Mouse (Mus musculus) C2C12 (cell line): Measurements from ENCODE around the gene Dnase1l2. TPM values are rescaled to one million over a fixed set of nuclear protein-coding genes. Genes with fewer than 3 reads are reported as not detected.
A peak's percentile ranks its signal among the peaks of the same experiment; 100 is the strongest.

Experiments
- H3K27me3 ChIP-seq: one replicate; pipeline ENCODE4 v1.6.1; 2011; ENCODE audit not compliant: control insufficient read depth, insufficient read depth, insufficient read length
- H3K36me3 ChIP-seq: one replicate; pipeline ENCODE4 v1.6.1; 2011; ENCODE audit not compliant: control insufficient read depth, insufficient read depth
- H3K4me3 ChIP-seq: one replicate; pipeline ENCODE4 v1.5.1; 2011; ENCODE audit warnings: mild to moderate bottlenecking, control low read depth; ENCODE audit not compliant: poor library complexity, insufficient read depth, severe bottlenecking
- H3K79me2 ChIP-seq: one replicate; pipeline ENCODE4 v1.6.1; 2011; ENCODE audit not compliant: control insufficient read depth, insufficient read depth
- H3K79me3 ChIP-seq: one replicate; pipeline ENCODE4 v1.6.1; 2011; ENCODE audit warnings: low read depth, control low read depth
- H3ac ChIP-seq: one replicate; pipeline ENCODE3; 2011; ENCODE audit warnings: low read depth; ENCODE audit not compliant: control insufficient read depth, insufficient read length
- CEBPB ChIP-seq: IDR thresholded peaks from one replicate; pipeline ENCODE4 v1.6.1; 2011; ENCODE audit warnings: low read depth, mild to moderate bottlenecking, control low read depth, moderate library complexity
- CTCF ChIP-seq: IDR thresholded peaks from one replicate; pipeline ENCODE4 v1.5.1; 2011; ENCODE audit not compliant: control insufficient read depth, insufficient read depth, insufficient read length
- FOSL1 ChIP-seq: IDR thresholded peaks from one replicate; pipeline ENCODE4 v1.8.0; 2011; ENCODE audit warnings: mild to moderate bottlenecking, low read length; ENCODE audit not compliant: poor library complexity, insufficient read depth, severe bottlenecking
- MAX ChIP-seq: IDR thresholded peaks from one replicate; pipeline ENCODE4 v1.6.1; 2011; ENCODE audit warnings: mild to moderate bottlenecking, control low read depth
- MYOD1 ChIP-seq: IDR thresholded peaks from one replicate; pipeline ENCODE4 v1.6.1; 2011; ENCODE audit warnings: low read depth; ENCODE audit not compliant: control insufficient read depth, insufficient read length
- MYOG ChIP-seq: IDR thresholded peaks from one replicate; pipeline ENCODE4 v1.6.1; 2011; ENCODE audit not compliant: control insufficient read depth, insufficient read length; ENCODE audit errors: extremely low read depth
- USF1 ChIP-seq: IDR thresholded peaks from one replicate; pipeline ENCODE4 v1.6.1; 2011; ENCODE audit warnings: low read depth, mild to moderate bottlenecking, control low read depth, moderate library complexity
- polyA plus RNA-seq: library from polyadenylated mRNA; unstranded; fragments of >200 nt; fragmentation: generic; extraction: Trizol; gene quantifications from one replicate; pipeline ENCODE4 v1.2.1, GENCODE M21; 2012; ENCODE audit warnings: missing spikeins

The Dnase1l2 gene
- polyA plus RNA-seq, 1 experiment: 0.68 TPM

- H3ac ChIP-seq: peak within 1 kb of the TSS; percentile 96
- H3K27me3 ChIP-seq: no peaks in the 10 kb centered on the region
- TF ChIP-seq CTCF (peak; percentile 91), FOSL1 (no peak)
- peaks cover 31% of the 10 kb centered on the region for H3K36me3 ChIP-seq
- H3K4me3 ChIP-seq: peak within 1 kb of the TSS; percentile 49
- peaks cover 13% of the 10 kb centered on the region for H3K79me2 ChIP-seq
- peaks cover 3% of the 10 kb centered on the region for H3K79me3 ChIP-seq
Measured at GRCm38 (mm10) chr17:24478663-24479380, 35.9 kb upstream of the Dnase1l2 start, which contains the start of gene Mlst8. TSS of gene Mlst8 (minus strand) at chr17:24479078.

- peaks cover 38% of the 10 kb centered on the region for H3K36me3 ChIP-seq
- H3K27me3 ChIP-seq: no peaks in the 10 kb centered on the region
- peak overlapping the region; percentile 49 for H3K4me3 ChIP-seq
- TF ChIP-seq MYOD1 (no peak), CEBPB (no peak), MYOG (no peak), USF1 (no peak), FOSL1 (no peak), CTCF (no peak), MAX (no peak)
- peaks cover 3% of the 10 kb centered on the region for H3K79me3 ChIP-seq
- peak overlapping the region; percentile 43 for H3ac ChIP-seq
- peaks cover 13% of the 10 kb centered on the region for H3K79me2 ChIP-seq
Measured at GRCm38 (mm10) chr17:24477985-24478600, 35.2 kb upstream of the Dnase1l2 start.

GRCm38 (mm10) chr17:24477053-24477984, 34.4 kb upstream of the Dnase1l2 start:
- TF ChIP-seq MYOD1: no peak
- Histone ChIP-seq H3K79me3 (peaks cover 7% of the 10 kb centered on the region), H3ac (no peak overlapping the region), H3K79me2 (peaks cover 19% of the 10 kb centered on the region), H3K36me3 (peaks cover 43% of the 10 kb centered on the region), H3K27me3 (no peaks in the 10 kb centered on the region), H3K4me3 (no peak overlapping the region)

GRCm38 (mm10) chr17:24476022-24476776, 33.3 kb upstream of the Dnase1l2 start:
- Histone ChIP-seq H3K4me3 (no peak overlapping the region), H3ac (no peak overlapping the region), H3K27me3 (no peaks in the 10 kb centered on the region), H3K79me2 (peaks cover 30% of the 10 kb centered on the region), H3K36me3 (peaks cover 47% of the 10 kb centered on the region), H3K79me3 (peaks cover 16% of the 10 kb centered on the region)
- TF ChIP-seq MYOG: no peak
- TF ChIP-seq FOSL1: no peak
- no peak for TF ChIP-seq CTCF
- no peak for TF ChIP-seq USF1
- TF ChIP-seq MAX: no peak
- no peak for TF ChIP-seq CEBPB
- TF ChIP-seq MYOD1: no peak

GRCm38 (mm10) chr17:24475586-24475985, 32.7 kb upstream of the Dnase1l2 start:
- Histone ChIP-seq H3ac (no peak overlapping the region), H3K4me3 (no peak overlapping the region), H3K36me3 (peaks cover 47% of the 10 kb centered on the region), H3K27me3 (no peaks in the 10 kb centered on the region), H3K79me3 (peaks cover 20% of the 10 kb centered on the region), H3K79me2 (peaks cover 36% of the 10 kb centered on the region)
- no peak for TF ChIP-seq MAX
- no peak for TF ChIP-seq MYOD1
- TF ChIP-seq MYOG: no peak
- no peak for TF ChIP-seq USF1
- TF ChIP-seq CEBPB: no peak
- TF ChIP-seq FOSL1: no peak
- TF ChIP-seq CTCF: no peak
